Mouse (Mus musculus) myocyte (in vitro differentiated cells): ENCODE measurements around the gene Tlk2. TPM values are rescaled to one million over a fixed set of nuclear protein-coding genes. Genes with fewer than 3 reads are reported as not detected.

Source experiments
- H3K27me3 ChIP-seq: one replicate; pipeline ENCODE4 v1.6.1; 2011; ENCODE audit not compliant: control insufficient read depth, insufficient read depth, insufficient read length
- H3K36me3 ChIP-seq: one replicate; pipeline ENCODE4 v1.6.1; 2011; ENCODE audit not compliant: control insufficient read depth, insufficient read depth
- H3K4me2 ChIP-seq: one replicate; pipeline ENCODE4 v1.6.1; 2011; ENCODE audit warnings: low read depth, control low read depth
- H3K4me3 ChIP-seq: one replicate; pipeline ENCODE4 v1.5.1; 2011; ENCODE audit warnings: mild to moderate bottlenecking, control low read depth, moderate library complexity
- H3K79me2 ChIP-seq: one replicate; pipeline ENCODE4 v1.6.1; 2011; ENCODE audit not compliant: control insufficient read depth, insufficient read depth
- H3ac ChIP-seq: one replicate; pipeline ENCODE4 v1.6.1; 2011; ENCODE audit not compliant: control insufficient read depth, insufficient read length
- CEBPB ChIP-seq: IDR thresholded peaks from 2 replicates; pipeline ENCODE4 v1.6.1; 2011; ENCODE audit warnings: mild to moderate bottlenecking, moderate library complexity; ENCODE audit not compliant: poor library complexity, insufficient read depth, severe bottlenecking
- E2F4 ChIP-seq: IDR thresholded peaks from one replicate; pipeline ENCODE4 v1.6.1; 2011; ENCODE audit warnings: mild to moderate bottlenecking, control low read depth, moderate library complexity; ENCODE audit not compliant: insufficient read depth
- MAX ChIP-seq: IDR thresholded peaks from one replicate; pipeline ENCODE4 v1.6.1; 2011; ENCODE audit warnings: low read depth, mild to moderate bottlenecking, control low read depth
- MYOD1 ChIP-seq, 3 experiments: IDR thresholded peaks; one replicate each; pipeline ENCODE4 v1.6.1; 2011; ENCODE audit warnings: control low read depth in 2 of 3, low read depth in 2 of 3, mild to moderate bottlenecking in 2 of 3, moderate library complexity in 1 of 3; ENCODE audit not compliant: insufficient read length in 2 of 3, control insufficient read depth in 1 of 3
- MYOG ChIP-seq, 3 experiments: IDR thresholded peaks; one replicate each; pipeline ENCODE4 v1.6.1; 2011; ENCODE audit warnings: control low read depth in 2 of 3, low read depth in 2 of 3, mild to moderate bottlenecking in 2 of 3; ENCODE audit not compliant: insufficient read length in 2 of 3, control insufficient read depth in 1 of 3, insufficient read depth in 1 of 3
- POLR2A ChIP-seq: IDR thresholded peaks from one replicate; pipeline ENCODE4 v1.6.1; 2011; ENCODE audit warnings: low read depth, mild to moderate bottlenecking, control low read depth, moderate library complexity; ENCODE audit not compliant: insufficient read length
- POLR2AphosphoS2 ChIP-seq: IDR thresholded peaks from one replicate; pipeline ENCODE4 v1.6.1; 2011; ENCODE audit warnings: low read depth, control low read depth; ENCODE audit not compliant: insufficient read length
- REST ChIP-seq: IDR thresholded peaks from one replicate; pipeline ENCODE4 v1.6.1; 2011; ENCODE audit warnings: mild to moderate bottlenecking, control low read depth, moderate library complexity; ENCODE audit not compliant: insufficient read depth, insufficient read length
- SRF ChIP-seq: IDR thresholded peaks from one replicate; pipeline ENCODE4 v1.6.1; 2011; ENCODE audit warnings: low read depth; ENCODE audit not compliant: control insufficient read depth, insufficient read length
- TCF12 ChIP-seq: IDR thresholded peaks from one replicate; pipeline ENCODE4 v1.6.1; 2011; ENCODE audit warnings: mild to moderate bottlenecking, control low read depth; ENCODE audit not compliant: poor library complexity, insufficient read depth, severe bottlenecking
- TCF3 ChIP-seq: IDR thresholded peaks from one replicate; pipeline ENCODE4 v1.6.1; 2011; ENCODE audit warnings: low read depth, control low read depth; ENCODE audit not compliant: insufficient read length
- USF1 ChIP-seq: IDR thresholded peaks from one replicate; pipeline ENCODE4 v1.6.1; 2011; ENCODE audit warnings: low read depth, mild to moderate bottlenecking, control low read depth, moderate library complexity
- polyA plus RNA-seq: library from polyadenylated mRNA; unstranded; fragments of >200 nt; fragmentation: generic; extraction: Trizol; gene quantifications from one replicate; pipeline ENCODE4 v1.2.1, GENCODE M21; 2012; ENCODE audit warnings: missing spikeins

Gene Tlk2
- polyA plus RNA-seq, 1 experiment, result 26.8 TPM

- no peaks in the 10 kb centered on the region for H3K27me3 ChIP-seq
- H3K36me3 ChIP-seq, result peaks cover 19% of the 10 kb centered on the region
- H3K4me2 ChIP-seq, result no peak overlapping the region
- H3ac ChIP-seq, result no peak overlapping the region
- H3K4me3 ChIP-seq, result no peak overlapping the region
- no peak for TF ChIP-seq CEBPB
- no peak for TF ChIP-seq MAX
- no peak for TF ChIP-seq TCF12
- no peak for TF ChIP-seq REST
- no peaks in the 10 kb centered on the region for H3K79me2 ChIP-seq
Measured at GRCm38 (mm10) chr11:105144084-105144483, 34.5 kb upstream of the Tlk2 start.

GRCm38 (mm10) chr11:105144508-105145210 lies 33.9 kb upstream of the Tlk2 start:
- TF ChIP-seq POLR2A (no peak), E2F4 (no peak), MYOG (IDR thresholded peaks at IDR 0.05; ENCODE audit: control insufficient read depth in 1 of 3, insufficient read depth in 1 of 3, insufficient read length in 2 of 3, low read depth in 2 of 3) (no peak), POLR2AphosphoS2 (no peak), TCF12 (no peak)
- Histone ChIP-seq H3ac (no peak overlapping the region), H3K4me2 (no peak overlapping the region), H3K27me3 (no peaks in the 10 kb centered on the region), H3K79me2 (no peaks in the 10 kb centered on the region), H3K36me3 (peaks cover 14% of the 10 kb centered on the region), H3K4me3 (no peak overlapping the region)

GRCm38 (mm10) chr11:105145211-105145610 lies 33.4 kb upstream of the Tlk2 start:
- Histone ChIP-seq H3K4me2 (no peak overlapping the region), H3ac (no peak overlapping the region), H3K4me3 (no peak overlapping the region), H3K36me3 (peaks cover 8% of the 10 kb centered on the region), H3K27me3 (no peaks in the 10 kb centered on the region), H3K79me2 (no peaks in the 10 kb centered on the region)
- TF ChIP-seq TCF3 (no peak), MYOD1 (IDR thresholded peaks at IDR 0.05; ENCODE audit: control insufficient read depth in 1 of 3, insufficient read length in 2 of 3, low read depth in 2 of 3) (no peak), CEBPB (no peak), USF1 (no peak), TCF12 (no peak), E2F4 (no peak), SRF (no peak), REST (no peak), POLR2A (no peak), POLR2AphosphoS2 (no peak), MAX (no peak), MYOG (IDR thresholded peaks at IDR 0.05; ENCODE audit: control insufficient read depth in 1 of 3, insufficient read depth in 1 of 3, insufficient read length in 2 of 3, low read depth in 2 of 3) (no peak)

GRCm38 (mm10) chr11:105146593-105146992 lies 32.0 kb upstream of the Tlk2 start, which contains the start of gene Gm10842:
Gene Gm10842 (plus strand): TSS chr11:105146893.
- Histone ChIP-seq H3K27me3 (no peaks in the 10 kb centered on the region), H3K4me3 (no peak within 1 kb of the TSS), H3ac (no peak within 1 kb of the TSS), H3K36me3 (no peaks in the 10 kb centered on the region), H3K4me2 (no peak within 1 kb of the TSS), H3K79me2 (no peaks in the 10 kb centered on the region)
- no peak for TF ChIP-seq MYOG (IDR thresholded peaks at IDR 0.05; ENCODE audit: control insufficient read depth in 1 of 3, insufficient read depth in 1 of 3, insufficient read length in 2 of 3, low read depth in 2 of 3)
- no peak for TF ChIP-seq POLR2AphosphoS2
- TF ChIP-seq REST, result no peak
- no peak for TF ChIP-seq SRF
- no peak for TF ChIP-seq TCF12
- no peak for TF ChIP-seq POLR2A
- TF ChIP-seq MAX, result no peak
- TF ChIP-seq E2F4, result no peak
- TF ChIP-seq USF1, result no peak
- no peak for TF ChIP-seq CEBPB
- no peak for TF ChIP-seq TCF3
- no peak for TF ChIP-seq MYOD1 (IDR thresholded peaks at IDR 0.05; ENCODE audit: control insufficient read depth in 1 of 3, insufficient read length in 2 of 3, low read depth in 2 of 3)

GRCm38 (mm10) chr11:105149353-105149752 lies 29.3 kb upstream of the Tlk2 start:
- no peak overlapping the region for H3ac ChIP-seq
- H3K4me3 ChIP-seq, result no peak overlapping the region
- no peak overlapping the region for H3K4me2 ChIP-seq
- H3K36me3 ChIP-seq, result no peaks in the 10 kb centered on the region
- no peak for TF ChIP-seq REST
- no peak for TF ChIP-seq SRF
- TF ChIP-seq MYOD1 (IDR thresholded peaks at IDR 0.05; ENCODE audit: control insufficient read depth in 1 of 3, insufficient read length in 2 of 3, low read depth in 2 of 3), result no peak
- no peak for TF ChIP-seq MYOG (IDR thresholded peaks at IDR 0.05; ENCODE audit: control insufficient read depth in 1 of 3, insufficient read depth in 1 of 3, insufficient read length in 2 of 3, low read depth in 2 of 3)
- no peak for TF ChIP-seq E2F4
- no peak for TF ChIP-seq USF1
- no peak for TF ChIP-seq MAX
- no peak for TF ChIP-seq CEBPB
- TF ChIP-seq TCF12, result no peak
- TF ChIP-seq POLR2A, result no peak
- TF ChIP-seq TCF3, result no peak
- TF ChIP-seq POLR2AphosphoS2, result no peak
- H3K79me2 ChIP-seq, result no peaks in the 10 kb centered on the region
- H3K27me3 ChIP-seq, result no peaks in the 10 kb centered on the region
